Mouse (Mus musculus) pancreas, adult 10 weeks (tissue): ENCODE measurements around the gene Rcbtb1. TPM values are rescaled to one million over a fixed set of nuclear protein-coding genes. Genes with fewer than 3 reads are reported as not detected.

ENCODE experiments used
- polyA plus RNA-seq: library from polyadenylated mRNA; stranded (reverse); fragments of 350-450 nt; fragmentation: Illumina TruSeq; extraction: RNeasy Lipid Tissue Mini Kit (QIAGEN cat#74804); gene quantifications from one replicate; pipeline ENCODE4 v1.2.3, GENCODE M21; 2015; ENCODE audit warnings: low read depth, low replicate concordance; ENCODE audit not compliant: insufficient read depth

Rcbtb1 gene
- polyA plus RNA-seq: 12.9 TPM

DNA sequence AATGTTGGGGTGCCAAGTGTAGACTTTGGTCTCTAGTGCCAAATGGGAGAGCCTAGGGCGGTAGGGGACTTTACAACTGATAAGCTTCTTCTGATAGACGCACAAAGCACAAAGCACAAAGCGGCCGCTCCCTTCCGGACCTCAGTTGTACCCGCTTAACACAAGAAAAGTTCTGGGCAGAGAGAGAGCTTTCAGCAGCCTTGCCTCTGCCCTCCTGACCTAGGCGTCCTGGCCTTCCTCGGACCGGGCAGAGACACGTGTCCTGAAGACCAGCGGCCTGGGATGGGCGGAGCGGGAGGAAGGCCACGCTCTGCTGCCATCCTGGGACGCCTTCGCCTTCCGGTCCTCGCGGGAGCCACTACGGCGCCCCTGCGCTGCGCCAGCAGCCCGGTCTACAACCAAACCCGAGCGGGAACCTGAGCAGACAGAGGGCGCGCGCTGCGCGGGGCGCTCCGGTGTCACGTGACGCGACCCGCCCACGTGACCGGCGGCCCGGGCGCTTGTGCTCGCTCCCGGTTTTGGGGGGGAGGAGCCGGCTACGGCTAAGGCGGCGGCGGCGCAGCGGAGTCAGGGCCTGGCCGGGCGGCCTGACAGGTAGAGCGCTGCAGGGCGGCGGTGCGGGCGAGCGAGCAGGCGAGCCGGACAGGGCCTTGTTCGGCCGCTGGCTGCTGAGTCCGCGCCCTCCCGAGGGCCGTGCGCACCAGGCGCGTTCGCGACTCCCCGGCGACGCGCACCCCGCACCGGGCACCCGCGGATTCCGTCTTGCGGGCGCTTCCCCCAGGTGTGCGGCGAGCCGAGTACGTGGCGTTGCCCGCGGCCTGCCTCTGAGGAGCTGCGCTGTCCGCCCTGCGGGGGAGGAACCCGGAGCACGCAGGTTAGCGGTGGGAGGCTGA lies at the start of gene Rcbtb1:
Gene Rcbtb1, plus strand, starts transcription at position 499 of the 893 bp plus-strand sequence.

GRCm38 (mm10) chr14:59178649-59179048 lies 22.4 kb upstream of the Rcbtb1 start, which contains the start of gene Gm5142:
Gene Gm5142, minus strand, starts transcription at chr14:59178749.

GRCm38 (mm10) chr14:59260056-59260455 lies 59.0 kb downstream of the Rcbtb1 start, which contains the start of gene Gm6904:
Gene Gm6904, minus strand, starts transcription at chr14:59260216.

Other genes with a start within 250 kb of the Rcbtb1 start
- gene 1700129C05Rik, start 58.3 kb upstream of the Rcbtb1 start, polyA plus RNA-seq: not detected
- not detected for gene Gm5142, start 22.5 kb upstream of the Rcbtb1 start, polyA plus RNA-seq
- not detected for gene Gm6904, start 59.0 kb downstream of the Rcbtb1 start, polyA plus RNA-seq
- gene Phf11a, start 96.3 kb downstream of the Rcbtb1 start, polyA plus RNA-seq: not detected
- not detected for gene Phf11b, start 140.1 kb downstream of the Rcbtb1 start, polyA plus RNA-seq
- gene Phf11d, start 164.3 kb downstream of the Rcbtb1 start, polyA plus RNA-seq: 7.0 TPM
- 0.46 TPM for gene Phf11c, start 194.2 kb downstream of the Rcbtb1 start, polyA plus RNA-seq
- gene Setdb2, start 239.7 kb downstream of the Rcbtb1 start, polyA plus RNA-seq: 1.2 TPM
- gene Cab39l, start 239.8 kb downstream of the Rcbtb1 start, polyA plus RNA-seq: 5.7 TPM